In the genomic region with DNA sequence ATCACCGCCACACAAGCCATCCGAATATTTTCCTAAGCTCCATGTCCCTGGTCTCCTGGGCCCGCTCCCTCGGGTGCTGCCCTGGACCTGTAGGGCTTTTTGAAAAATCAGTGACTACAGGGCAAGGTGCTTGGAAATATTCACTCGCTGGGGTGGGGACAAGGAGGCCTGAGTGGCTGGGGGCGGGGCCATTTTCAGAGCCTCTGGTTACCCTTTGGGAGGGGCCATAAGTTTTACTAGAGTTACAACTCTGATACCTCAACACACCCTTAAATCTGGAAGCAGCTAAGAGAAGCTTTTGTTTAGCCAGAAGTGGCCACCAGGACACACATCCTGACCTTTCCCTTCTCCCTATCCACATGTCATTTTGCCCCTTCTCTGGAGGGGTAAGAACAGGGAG, we compare ENCODE assay signal across 8 mouse cellular contexts. TPM values are rescaled to one million over a fixed set of nuclear protein-coding genes. Genes with fewer than 3 reads are reported as not detected.
A peak's percentile ranks its signal among the peaks of the same experiment; 100 is the strongest.
DNase-seq lines count a peak whose midpoint lies in the region; ATAC-seq lines count a peak whose summit lies in the region.

No protein-coding gene starts in this region.

- peak overlapping the region; percentile 74 for H3K4me2 ChIP-seq in heart, embryonic 15.5 days
- peak overlapping the region; percentile 84 for H3K4me2 ChIP-seq in embryonic facial prominence, embryonic 13.5 days
- H3K4me2 ChIP-seq in limb, embryonic 11.5 days (ENCODE audit: low read depth, severe bottlenecking): peak overlapping the region; percentile 93; the same call in 1 of the 2 replicates
- peak overlapping the region; percentile 98 for H3K4me2 ChIP-seq in midbrain, embryonic 14.5 days (ENCODE audit: low read length)

- no peaks in the 10 kb centered on the region for H3K9me3 ChIP-seq in heart, embryonic 15.5 days (replicated peaks)
- no peaks in the 10 kb centered on the region for H3K9me3 ChIP-seq in embryonic facial prominence, embryonic 13.5 days
- H3K9me3 ChIP-seq in limb, embryonic 11.5 days (ENCODE audit: control insufficient read depth, low read length): no peaks in the 10 kb centered on the region
- no peaks in the 10 kb centered on the region for H3K9me3 ChIP-seq in midbrain, embryonic 14.5 days (ENCODE audit: control insufficient read depth, low read length)

- peak overlapping the region; percentile 37; the same call in 1 of the 2 replicates for H3K4me3 ChIP-seq in heart, embryonic 15.5 days
- peak overlapping the region; percentile 78 for H3K4me3 ChIP-seq in embryonic facial prominence, embryonic 13.5 days
- no peak overlapping the region; the same call in 1 of the 2 replicates for H3K4me3 ChIP-seq in limb, embryonic 11.5 days (ENCODE audit: low read depth, low read length)
- peak overlapping the region; percentile 52 for H3K4me3 ChIP-seq in midbrain, embryonic 14.5 days (replicated peaks; ENCODE audit: low read depth, low read length)

- 0 out of 2 replicates have a peak overlapping the region, but pooled peaks have one; percentile 32 for H3K27ac ChIP-seq in heart, embryonic 15.5 days
- H3K27ac ChIP-seq in embryonic facial prominence, embryonic 13.5 days: peak overlapping the region; percentile 99
- no peak overlapping the region for H3K27ac ChIP-seq in limb, embryonic 11.5 days (replicated peaks; ENCODE audit: low read depth, low read length)
- H3K27ac ChIP-seq in midbrain, embryonic 14.5 days (replicated peaks; ENCODE audit: low read depth, low read length): peak overlapping the region; percentile 72

- no peaks in the 10 kb centered on the region for H3K27me3 ChIP-seq in heart, embryonic 15.5 days
- no peaks in the 10 kb centered on the region for H3K27me3 ChIP-seq in embryonic facial prominence, embryonic 13.5 days
- H3K27me3 ChIP-seq in limb, embryonic 11.5 days (ENCODE audit: control insufficient read depth, insufficient read depth, low read length): no peaks in the 10 kb centered on the region
- no peaks in the 10 kb centered on the region for H3K27me3 ChIP-seq in midbrain, embryonic 14.5 days (ENCODE audit: control insufficient read depth, insufficient read depth, low read length)

- 75% methylated on average over 6 of the region's 6 CpGs for WGBS in heart, embryonic 15.5 days
- WGBS in embryonic facial prominence, embryonic 13.5 days: 52% methylated on average over 6 of the region's 6 CpGs
- WGBS in limb, embryonic 11.5 days: 78% methylated on average over 6 of the region's 6 CpGs
- WGBS in midbrain, embryonic 14.5 days: 50% methylated on average over 6 of the region's 6 CpGs

- intact Hi-C loops in heart, postnatal 36 days (cut with DNase I): no loop called here

- peaks cover 62% of the 10 kb centered on the region for H3K4me1 ChIP-seq in heart, embryonic 15.5 days (replicated peaks)
- H3K4me1 ChIP-seq in embryonic facial prominence, embryonic 13.5 days: peaks cover 75% of the 10 kb centered on the region
- H3K4me1 ChIP-seq in limb, embryonic 11.5 days (ENCODE audit: control insufficient read depth, insufficient read depth, low read length): peaks cover 44% of the 10 kb centered on the region
- peaks cover 70% of the 10 kb centered on the region for H3K4me1 ChIP-seq in midbrain, embryonic 14.5 days (ENCODE audit: control insufficient read depth, insufficient read depth, low read length)

- ATAC-seq in heart, embryonic 15.5 days (replicated peaks; ENCODE audit: insufficient number of reproducible peaks, insufficient read depth, low FRiP score, low read depth): no peak
- ATAC-seq in embryonic facial prominence, embryonic 13.5 days (ENCODE audit: insufficient number of reproducible peaks, insufficient read depth, low FRiP score, low TSS enrichment, low read depth): no peak
- no peak for ATAC-seq in limb, embryonic 11.5 days (ENCODE audit: insufficient number of reproducible peaks, low FRiP score, low TSS enrichment, low read depth)
- ATAC-seq in midbrain, embryonic 14.5 days (ENCODE audit: low FRiP score, low TSS enrichment): no peak

- H3K9ac ChIP-seq in heart, embryonic 15.5 days: peak overlapping the region; percentile 29; the same call in 1 of the 2 replicates
- H3K9ac ChIP-seq in embryonic facial prominence, embryonic 13.5 days: peak overlapping the region; percentile 99
- H3K9ac ChIP-seq in limb, embryonic 11.5 days (ENCODE audit: low read length): peak overlapping the region; percentile 98; the same call in 1 of the 2 replicates
- H3K9ac ChIP-seq in midbrain, embryonic 14.5 days (replicated peaks; ENCODE audit: low read length): peak overlapping the region; percentile 98

- DNase-seq in heart, postnatal 36 days: no peak
- no peak for DNase-seq in limb, embryonic 11.5 days (ENCODE audit: low spot score)
- no peak for DNase-seq in midbrain, embryonic 14.5 days
- DNase-seq in layer of hippocampus, adult 11-12 months (ENCODE audit: low spot score): no peak
- no peak for DNase-seq in layer of hippocampus, adult 8-10 months (ENCODE audit: low spot score in 2 of 2)
- DNase-seq in right cerebral cortex, adult 18-20 months: no peak

- peaks cover 26% of the 10 kb centered on the region; the same call in 1 of the 2 replicates for H3K36me3 ChIP-seq in heart, embryonic 15.5 days
- peaks cover 55% of the 10 kb centered on the region for H3K36me3 ChIP-seq in embryonic facial prominence, embryonic 13.5 days
- H3K36me3 ChIP-seq in limb, embryonic 11.5 days (ENCODE audit: control insufficient read depth, insufficient read depth, low read length): peaks cover 18% of the 10 kb centered on the region
- peaks cover 65% of the 10 kb centered on the region for H3K36me3 ChIP-seq in midbrain, embryonic 14.5 days (ENCODE audit: control insufficient read depth, insufficient read depth, low read length)

RNA-seq across cellular contexts. Expression of a gene that starts 5.0 kb away (rescaled TPM):
- polyA plus RNA-seq in heart, embryonic 15.5 days (2015; fragmentation: Nextera tagmentation; extraction: Ambion mirVana): 6.5 and 8.0 TPM in 2 replicates
- total RNA-seq in heart, postnatal 36 days (2021): under 1 TPM; 0.22 to 0.58 TPM
- 32.2 and 33.4 TPM in 2 replicates for polyA plus RNA-seq in embryonic facial prominence, embryonic 13.5 days (2015; fragmentation: Nextera tagmentation; extraction: Ambion mirVana)
- polyA plus RNA-seq in limb, embryonic 11.5 days (2014; fragmentation: Nextera tagmentation; extraction: Ambion mirVana): 42.6 and 43.5 TPM in 2 replicates
- 50.8 and 51.8 TPM in 2 replicates for polyA plus RNA-seq in midbrain, embryonic 14.5 days (2014; fragmentation: Nextera tagmentation; extraction: Ambion mirVana)
- total RNA-seq in layer of hippocampus, adult 8-10 months (2022): 1 to 10 TPM; 2.4 to 2.8 (median 2.6) TPM

RNA-seq across cellular contexts. Expression of a gene that starts 11.0 kb away (rescaled TPM):
- polyA plus RNA-seq in heart, embryonic 15.5 days (2015; fragmentation: Nextera tagmentation; extraction: Ambion mirVana): 0.92 and 4.0 TPM in 2 replicates
- total RNA-seq in heart, postnatal 36 days (2021): not detected
- polyA plus RNA-seq in embryonic facial prominence, embryonic 13.5 days (2015; fragmentation: Nextera tagmentation; extraction: Ambion mirVana): 18.6 and 19.5 TPM in 2 replicates
- 2.4 and 3.1 TPM in 2 replicates for polyA plus RNA-seq in limb, embryonic 11.5 days (2014; fragmentation: Nextera tagmentation; extraction: Ambion mirVana)
- polyA plus RNA-seq in midbrain, embryonic 14.5 days (2014; fragmentation: Nextera tagmentation; extraction: Ambion mirVana): not detected in 2 replicates
- 1 to 10 TPM in 1 of 4 experiments, not detected in 3; 1.5 TPM for total RNA-seq in layer of hippocampus, adult 8-10 months (2022)

RNA-seq across cellular contexts. Expression of a gene that starts 15.7 kb away (rescaled TPM):
- polyA plus RNA-seq in heart, embryonic 15.5 days (2015; fragmentation: Nextera tagmentation; extraction: Ambion mirVana): 119 and 144 TPM in 2 replicates
- total RNA-seq in heart, postnatal 36 days (2021): 10 to 100 TPM; 94.6 to 99.1 TPM
- 164 and 169 TPM in 2 replicates for polyA plus RNA-seq in embryonic facial prominence, embryonic 13.5 days (2015; fragmentation: Nextera tagmentation; extraction: Ambion mirVana)
- 78.9 and 89.3 TPM in 2 replicates for polyA plus RNA-seq in limb, embryonic 11.5 days (2014; fragmentation: Nextera tagmentation; extraction: Ambion mirVana)
- 93.4 and 154 TPM in 2 replicates for polyA plus RNA-seq in midbrain, embryonic 14.5 days (2014; fragmentation: Nextera tagmentation; extraction: Ambion mirVana)
- 100 to 1,000 TPM in 3 of 4 experiments, 10 to 100 TPM in 1; 89.2 to 111 (median 106) TPM for total RNA-seq in layer of hippocampus, adult 8-10 months (2022)

RNA-seq across cellular contexts. Expression of a gene that starts 16.4 kb away (rescaled TPM):
- polyA plus RNA-seq in heart, embryonic 15.5 days (2015; fragmentation: Nextera tagmentation; extraction: Ambion mirVana): 30.0 and 34.9 TPM in 2 replicates
- 10 to 100 TPM; 65.0 to 75.6 TPM for total RNA-seq in heart, postnatal 36 days (2021)
- polyA plus RNA-seq in embryonic facial prominence, embryonic 13.5 days (2015; fragmentation: Nextera tagmentation; extraction: Ambion mirVana): 43.0 and 44.6 TPM in 2 replicates
- polyA plus RNA-seq in limb, embryonic 11.5 days (2014; fragmentation: Nextera tagmentation; extraction: Ambion mirVana): 80.1 and 85.3 TPM in 2 replicates
- polyA plus RNA-seq in midbrain, embryonic 14.5 days (2014; fragmentation: Nextera tagmentation; extraction: Ambion mirVana): 42.4 and 47.8 TPM in 2 replicates
- 100 to 1,000 TPM in 2 of 4 experiments, 10 to 100 TPM in 2; 96.1 to 118 (median 107) TPM for total RNA-seq in layer of hippocampus, adult 8-10 months (2022)

RNA-seq across cellular contexts. Expression of a gene that starts 27.4 kb away (rescaled TPM):
- 110 and 131 TPM in 2 replicates for polyA plus RNA-seq in heart, embryonic 15.5 days (2015; fragmentation: Nextera tagmentation; extraction: Ambion mirVana)
- total RNA-seq in heart, postnatal 36 days (2021): 100 to 1,000 TPM; 121 to 130 TPM
- polyA plus RNA-seq in embryonic facial prominence, embryonic 13.5 days (2015; fragmentation: Nextera tagmentation; extraction: Ambion mirVana): 311 and 321 TPM in 2 replicates
- 20.3 and 20.4 TPM in 2 replicates for polyA plus RNA-seq in limb, embryonic 11.5 days (2014; fragmentation: Nextera tagmentation; extraction: Ambion mirVana)
- 31.0 and 34.3 TPM in 2 replicates for polyA plus RNA-seq in midbrain, embryonic 14.5 days (2014; fragmentation: Nextera tagmentation; extraction: Ambion mirVana)
- 10 to 100 TPM; 38.0 to 45.6 (median 40.2) TPM for total RNA-seq in layer of hippocampus, adult 8-10 months (2022)

Comparison
In these comparisons a context has a peak if more than half of its experiments do, and no peak if none do; other contexts are left out.
1. H3K9ac ChIP-seq: peak in every context shown above with its lines; median percentile 99 in embryonic facial prominence, embryonic 13.5 days; 98 in limb, embryonic 11.5 days; 98 in midbrain, embryonic 14.5 days; 29 in heart, embryonic 15.5 days.